Mouse (Mus musculus): ENCODE results near the gene 2900092C05Rik. TPM values are rescaled to one million over a fixed set of nuclear protein-coding genes. Genes with fewer than 3 reads are reported as not detected.

2900092C05Rik gene
- not detected for total RNA-seq (2021)
- long read RNA-seq, experiment 1 = 0 reads
- long read RNA-seq, experiment 2 = 0 reads

DNA sequence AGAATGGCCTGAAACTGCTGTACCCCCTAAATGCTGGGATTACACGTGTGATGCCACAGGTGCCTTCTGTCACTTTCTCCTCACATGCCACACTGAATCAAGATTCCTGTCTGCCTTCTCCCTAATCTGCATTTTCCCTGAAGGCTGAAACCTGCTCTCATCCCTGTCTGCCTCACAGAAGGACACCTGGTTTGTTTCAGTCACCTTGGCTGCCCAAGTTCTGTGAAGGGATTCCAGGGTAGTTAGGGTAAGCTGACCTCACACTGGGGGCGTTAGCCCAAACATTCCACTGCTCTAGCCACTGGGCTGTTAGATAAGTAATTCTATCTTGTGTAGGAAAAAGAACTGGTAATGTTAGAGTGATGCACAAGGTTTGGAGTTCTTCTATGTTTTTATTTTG lies at the start of gene 2900092C05Rik:
2900092C05Rik (plus strand) TSS at position 301 of the 400 bp plus-strand sequence.
- DNase-seq (ENCODE audit: low spot score) = no peak

DNA sequence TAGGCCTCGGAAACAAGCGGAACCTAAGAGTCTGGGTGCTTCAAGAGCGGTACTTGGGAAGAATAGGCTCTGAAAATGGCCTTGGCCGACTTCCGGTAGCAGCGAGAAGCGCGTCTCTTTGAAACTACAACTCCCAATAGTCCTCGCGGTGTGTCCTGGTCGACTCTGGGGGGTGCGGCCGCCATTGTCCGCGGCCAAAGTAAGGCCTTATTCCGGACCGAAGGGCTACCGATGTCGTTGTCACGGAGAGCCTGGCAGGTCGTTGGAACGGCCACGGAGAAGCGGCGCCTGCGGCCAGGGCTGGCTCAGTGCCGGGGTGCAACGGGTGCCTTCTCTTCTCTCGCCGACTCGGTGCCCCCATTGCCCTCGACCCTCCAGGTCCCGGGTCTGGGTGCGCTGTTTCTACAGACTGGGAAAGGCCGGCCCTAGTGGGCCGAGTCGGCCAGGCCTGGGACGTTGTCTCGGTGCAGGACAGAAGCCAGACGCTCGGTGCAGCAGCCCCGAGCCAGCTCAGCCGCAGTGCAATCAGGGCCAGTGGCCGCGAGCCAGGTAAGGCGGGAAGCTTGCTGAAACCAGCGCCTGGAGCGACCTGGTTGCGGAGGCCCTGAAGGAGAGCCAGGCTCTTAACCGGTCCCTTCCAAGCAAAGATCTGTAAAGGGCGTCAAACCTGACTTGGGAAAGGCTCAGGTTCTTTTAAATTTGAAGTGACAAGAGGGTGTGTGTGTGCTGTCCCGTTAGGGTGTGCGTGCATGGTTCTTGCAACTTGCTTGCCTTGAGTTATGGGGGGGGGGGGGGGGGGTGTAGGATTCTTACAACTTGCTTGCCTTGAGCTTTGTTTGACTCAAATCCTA lies 33.9 kb upstream of the 2900092C05Rik start, which contains the start of gene Zfp606:
Zfp606 (plus strand) TSS at position 136 of the 851 bp plus-strand sequence.
- peak; percentile 87 for DNase-seq (ENCODE audit: low spot score)

DNA sequence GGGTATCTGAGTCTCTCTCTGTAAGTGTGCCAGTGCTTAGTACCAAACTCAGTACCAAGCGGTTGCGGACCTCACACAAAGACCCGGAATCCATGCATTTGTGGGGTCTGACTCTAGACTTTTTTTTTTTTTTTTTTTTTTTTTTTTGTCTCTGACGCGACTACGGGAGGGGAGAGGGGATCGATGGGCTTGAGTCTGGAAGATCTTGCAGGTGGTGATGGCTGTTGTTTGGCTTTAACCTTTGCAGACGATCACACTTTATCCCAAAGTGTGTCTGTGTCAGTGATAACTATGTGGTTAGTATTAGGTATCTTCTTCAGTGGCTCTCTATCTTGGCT lies 33.3 kb upstream of the 2900092C05Rik start:
- no peak for DNase-seq (ENCODE audit: low spot score)

DNA sequence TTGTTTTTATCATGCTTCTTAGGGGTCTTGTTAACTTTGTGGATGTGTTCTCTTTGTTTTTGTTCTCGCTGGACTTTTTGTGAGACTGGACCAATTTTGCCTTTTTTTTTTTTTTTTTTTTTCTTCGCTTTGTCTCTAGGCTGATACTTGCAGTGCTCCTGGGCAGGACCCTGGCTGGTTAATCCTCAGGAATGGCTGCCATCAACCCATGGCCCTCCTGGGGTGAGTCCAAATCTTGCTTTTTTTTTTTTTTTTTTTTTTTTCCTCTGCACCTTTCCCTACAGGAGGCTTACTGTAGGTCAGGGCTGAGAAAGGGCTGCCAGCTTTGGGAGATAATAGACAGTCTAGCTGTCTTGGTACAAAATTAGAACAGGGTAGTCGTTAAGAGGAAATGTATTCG lies 32.8 kb upstream of the 2900092C05Rik start:
- DNase-seq (ENCODE audit: low spot score) = no peak

DNA sequence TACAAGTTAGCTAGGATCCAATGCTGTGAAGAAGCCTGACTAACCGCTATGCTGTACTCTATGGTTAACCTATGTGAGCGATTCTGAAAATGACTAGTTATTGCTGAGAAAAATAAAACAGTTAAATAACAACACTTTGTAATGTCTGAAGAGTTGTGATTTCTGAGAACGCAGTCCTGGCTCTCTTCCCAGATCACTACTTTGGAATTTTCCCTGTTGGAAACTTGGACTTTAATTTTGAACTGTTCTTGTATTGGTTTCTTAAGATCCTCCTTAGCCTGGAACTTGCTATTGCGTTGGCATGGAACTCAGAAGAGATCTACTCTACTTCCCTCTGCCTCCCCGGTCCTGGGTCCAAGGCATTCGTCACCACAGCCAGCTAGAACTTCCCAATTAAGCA lies 28.5 kb upstream of the 2900092C05Rik start:
- no peak for DNase-seq (ENCODE audit: low spot score)

DNA sequence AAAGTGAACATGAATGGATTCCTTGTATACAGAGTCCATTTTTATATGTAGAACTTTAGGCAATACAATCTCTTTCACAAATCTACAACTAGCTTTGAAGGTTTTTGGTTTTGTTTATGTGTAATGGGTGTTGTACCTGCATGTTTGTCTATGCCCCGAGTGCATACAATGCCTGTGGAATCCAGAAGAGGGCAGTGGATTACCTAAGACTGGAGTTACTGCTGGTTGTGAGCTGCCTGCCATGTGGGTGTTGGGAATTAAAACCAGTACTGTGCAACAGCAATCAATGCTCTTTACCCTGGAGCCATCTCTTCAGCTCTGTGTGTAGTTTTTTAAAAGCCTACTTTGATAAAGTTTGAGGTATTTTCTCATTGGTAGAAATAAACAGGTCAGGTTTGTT lies 26.4 kb upstream of the 2900092C05Rik start:
- DNase-seq (ENCODE audit: low spot score) = no peak

DNA sequence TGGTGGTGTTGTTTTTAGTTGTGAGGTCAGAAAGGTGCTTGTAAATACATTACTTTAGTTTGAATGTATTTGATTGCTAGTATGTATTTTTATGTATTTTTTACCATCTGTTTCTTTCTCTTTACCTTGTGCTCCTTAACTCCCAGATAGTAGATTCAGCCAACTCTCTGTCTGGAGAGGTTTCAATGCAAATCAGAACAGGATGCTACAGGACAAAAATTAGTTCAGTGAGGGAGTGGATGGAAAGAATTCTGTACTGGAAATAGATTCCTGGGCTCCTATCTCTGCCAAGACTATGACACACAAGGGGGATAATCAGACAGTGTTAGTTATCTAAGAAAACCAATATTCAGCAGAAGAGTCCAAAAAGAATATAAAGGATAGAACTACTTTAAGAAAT lies 25.6 kb upstream of the 2900092C05Rik start:
- no peak for DNase-seq (ENCODE audit: low spot score)

DNA sequence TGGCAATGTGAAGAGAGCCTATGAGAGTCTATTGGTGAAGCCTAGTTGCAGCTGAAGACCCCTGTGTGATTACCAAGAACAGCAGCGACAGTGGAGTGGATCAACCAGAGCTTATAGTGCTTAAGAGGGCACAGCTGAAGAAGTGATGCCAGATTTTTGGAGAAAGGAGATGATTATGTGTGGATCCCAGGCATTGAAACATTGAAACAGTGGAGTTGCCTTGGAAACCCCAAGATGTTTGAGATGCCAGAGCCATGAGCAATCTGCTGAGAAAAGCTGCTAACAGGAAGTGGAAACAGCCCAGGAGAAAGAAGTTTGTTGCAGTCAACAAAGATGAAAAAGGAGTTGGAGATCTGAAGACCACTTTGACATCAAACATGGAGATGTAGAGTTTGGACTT lies 1.4 kb upstream of the 2900092C05Rik start:
- no peak for DNase-seq (ENCODE audit: low spot score)

Other genes with a start within 250 kb of the 2900092C05Rik start
- not detected for gene Vmn1r81, start 244.2 kb upstream of the 2900092C05Rik start, total RNA-seq (2021)
- gene Vmn1r82, start 212.1 kb upstream of the 2900092C05Rik start, total RNA-seq (2021) = not detected
- not detected for gene Vmn1r83, start 183.0 kb upstream of the 2900092C05Rik start, total RNA-seq (2021)
- not detected for gene Vmn1r84, start 143.2 kb upstream of the 2900092C05Rik start, total RNA-seq (2021)
- gene Zfp551, start 89.8 kb upstream of the 2900092C05Rik start, total RNA-seq (2021) = 1 to 10 TPM; 1.2 to 1.6 TPM
- gene Zfp606, start 34.2 kb upstream of the 2900092C05Rik start, total RNA-seq (2021) = 1 to 10 TPM; 4.5 to 4.8 TPM
- not detected for gene Vmn2r53, start 96.3 kb downstream of the 2900092C05Rik start, total RNA-seq (2021)
- gene Vmn2r54, start 127.8 kb downstream of the 2900092C05Rik start, total RNA-seq (2021) = not detected
- not detected for gene Vmn2r55, start 172.5 kb downstream of the 2900092C05Rik start, total RNA-seq (2021)
- not detected for gene Vmn2r56, start 222.5 kb downstream of the 2900092C05Rik start, total RNA-seq (2021)